Mouse (Mus musculus): Measurements from ENCODE around the gene Olfr544. TPM values are rescaled to one million over a fixed set of nuclear protein-coding genes. Genes with fewer than 3 reads are reported as not detected.

Gene Olfr544
- polyA plus RNA-seq, 1 experiment from 2014 or later = 0.06 TPM

Other genes with a start within 250 kb of the Olfr544 start
- gene Rhog, start 232.3 kb downstream of the Olfr544 start, polyA plus RNA-seq (2015; fragmentation: Nextera tagmentation; extraction: Ambion mirVana) = 16.7 and 19.6 TPM in 2 replicates
- 9.6 and 11.1 TPM in 2 replicates for gene Stim1, start 220.5 kb downstream of the Olfr544 start, polyA plus RNA-seq (2015; fragmentation: Nextera tagmentation; extraction: Ambion mirVana)
- gene Rrm1, start 46.6 kb downstream of the Olfr544 start, polyA plus RNA-seq (2015; fragmentation: Nextera tagmentation; extraction: Ambion mirVana) = 95.7 and 101 TPM in 2 replicates
- 0.23 and 0.38 TPM in 2 replicates for gene Olfr543, start 6.6 kb downstream of the Olfr544 start, polyA plus RNA-seq (2015; fragmentation: Nextera tagmentation; extraction: Ambion mirVana)
- gene Olfr545, start 11.3 kb upstream of the Olfr544 start, polyA plus RNA-seq (2015; fragmentation: Nextera tagmentation; extraction: Ambion mirVana) = 0.05 and 0.15 TPM in 2 replicates
- not detected in 2 replicates for gene Olfr547, start 46.4 kb upstream of the Olfr544 start, polyA plus RNA-seq (2015; fragmentation: Nextera tagmentation; extraction: Ambion mirVana)
- not detected in 2 replicates for gene Olfr548-ps1, start 52.6 kb upstream of the Olfr544 start, polyA plus RNA-seq (2015; fragmentation: Nextera tagmentation; extraction: Ambion mirVana)
- gene Olfr549, start 61.6 kb upstream of the Olfr544 start, polyA plus RNA-seq (2015; fragmentation: Nextera tagmentation; extraction: Ambion mirVana) = not detected in 2 replicates
- 0.06 TPM in 1 of 2 replicates, not detected in the other for gene Trim21, start 77.2 kb upstream of the Olfr544 start, polyA plus RNA-seq (2015; fragmentation: Nextera tagmentation; extraction: Ambion mirVana)
- gene Olfr550, start 83.1 kb upstream of the Olfr544 start, polyA plus RNA-seq (2015; fragmentation: Nextera tagmentation; extraction: Ambion mirVana) = not detected in 2 replicates
- not detected in 2 replicates for gene Olfr551, start 103.6 kb upstream of the Olfr544 start, polyA plus RNA-seq (2015; fragmentation: Nextera tagmentation; extraction: Ambion mirVana)
- not detected in 2 replicates for gene Olfr552, start 109.5 kb upstream of the Olfr544 start, polyA plus RNA-seq (2015; fragmentation: Nextera tagmentation; extraction: Ambion mirVana)
- gene Olfr553, start 129.9 kb upstream of the Olfr544 start, polyA plus RNA-seq (2015; fragmentation: Nextera tagmentation; extraction: Ambion mirVana) = not detected in 2 replicates
- not detected in 2 replicates for gene Olfr554, start 150.1 kb upstream of the Olfr544 start, polyA plus RNA-seq (2015; fragmentation: Nextera tagmentation; extraction: Ambion mirVana)
- gene Olfr555, start 170.5 kb upstream of the Olfr544 start, polyA plus RNA-seq (2015; fragmentation: Nextera tagmentation; extraction: Ambion mirVana) = not detected in 2 replicates
- gene Olfr556, start 176.6 kb upstream of the Olfr544 start, polyA plus RNA-seq (2015; fragmentation: Nextera tagmentation; extraction: Ambion mirVana) = not detected in 2 replicates
- gene Trim68, start 199.0 kb upstream of the Olfr544 start, polyA plus RNA-seq (2015; fragmentation: Nextera tagmentation; extraction: Ambion mirVana) = 6.6 and 6.7 TPM in 2 replicates
- gene Olfr557, start 207.6 kb upstream of the Olfr544 start, polyA plus RNA-seq (2015; fragmentation: Nextera tagmentation; extraction: Ambion mirVana) = not detected in 2 replicates
- not detected in 2 replicates for gene Olfr558, start 213.9 kb upstream of the Olfr544 start, polyA plus RNA-seq (2015; fragmentation: Nextera tagmentation; extraction: Ambion mirVana)
- gene Olfr33, start 230.8 kb upstream of the Olfr544 start, polyA plus RNA-seq (2015; fragmentation: Nextera tagmentation; extraction: Ambion mirVana) = not detected in 2 replicates
- not detected in 2 replicates for gene Olfr559, start 239.2 kb upstream of the Olfr544 start, polyA plus RNA-seq (2015; fragmentation: Nextera tagmentation; extraction: Ambion mirVana)